Mouse (Mus musculus) heart, postnatal 10 days (tissue): ENCODE data around the gene Atp6v1c2. TPM values are rescaled to one million over a fixed set of nuclear protein-coding genes. Genes with fewer than 3 reads are reported as not detected.

Source experiments
- DNase-seq, 2 experiments: peaks; one replicate each; pipeline ENCODE4 v3.0.0; 2021
- intact Hi-C: fragments of 180-260 bp; cut with DNase I; formaldehyde crosslinking; loops from one replicate; pipeline ENCODE4 v1.15.1; 2025
- total RNA-seq, 2 experiments: library from RNA; stranded (reverse); gene quantifications; 2 replicates each; pipeline ENCODE4 v1.2.3; 2021

Gene Atp6v1c2
- total RNA-seq: not detected

- DNase-seq: no peak
- intact Hi-C loops: no loop called here
These were observed at the start of gene Atp6v1c2 for GRCm38 (mm10) chr12:17329259-17329658. TSS of gene Atp6v1c2 (minus strand) at chr12:17329359.

GRCm38 (mm10) chr12:17376521-17376920 lies 47.4 kb upstream of the Atp6v1c2 start:
- intact Hi-C loops: no loop called here
- DNase-seq: no peak

- intact Hi-C loops: no loop called here
These were observed 46.1 kb upstream of the Atp6v1c2 start for GRCm38 (mm10) chr12:17375243-17375642.

GRCm38 (mm10) chr12:17373470-17373975 lies 44.4 kb upstream of the Atp6v1c2 start:
- intact Hi-C loops: no loop called here
- DNase-seq: no peak

More at GRCm38 (mm10) chr12:17375243-17375642, 46.1 kb upstream of the Atp6v1c2 start:
- no peak for DNase-seq

GRCm38 (mm10) chr12:17372696-17373095 lies 43.5 kb upstream of the Atp6v1c2 start:
- no peak for DNase-seq
- intact Hi-C loops: no loop called here

GRCm38 (mm10) chr12:17371589-17372235 lies 42.6 kb upstream of the Atp6v1c2 start:
- peak in 1 of 2 experiments; percentile 19 for DNase-seq
- intact Hi-C loops: no loop called here

GRCm38 (mm10) chr12:17369551-17370325 lies 40.6 kb upstream of the Atp6v1c2 start:
- DNase-seq: no peak
- intact Hi-C loops: loop anchor here (5.0 to 10.0 kb wide), 3 partner anchors 73 to 438 kb away; no protein-coding TSS in a partner anchor

- intact Hi-C loops: loop anchor here (5.0 to 10.0 kb wide), 3 partner anchors 73 to 438 kb away; no protein-coding TSS in a partner anchor
- no peak for DNase-seq
These were observed 40.0 kb upstream of the Atp6v1c2 start for GRCm38 (mm10) chr12:17369111-17369510.

GRCm38 (mm10) chr12:17366981-17367380 lies 37.8 kb upstream of the Atp6v1c2 start:
- intact Hi-C loops: loop anchor here (2.0 to 10.0 kb wide), 5 partner anchors 75 to 440 kb away; no protein-coding TSS in a partner anchor
- peak; percentile 68 to 79 for DNase-seq

GRCm38 (mm10) chr12:17362316-17362715 lies 33.2 kb upstream of the Atp6v1c2 start:
- intact Hi-C loops: loop anchor here (10.0 kb wide), 1 partner anchor 322 kb away; no protein-coding TSS in a partner anchor
- DNase-seq: no peak

GRCm38 (mm10) chr12:17360650-17361049 lies 31.5 kb upstream of the Atp6v1c2 start:
- DNase-seq: no peak
- intact Hi-C loops: loop anchor here (10.0 kb wide), 1 partner anchor 324 kb away; no protein-coding TSS in a partner anchor

- intact Hi-C loops: loop anchor here (10.0 kb wide), 1 partner anchor 325 kb away; no protein-coding TSS in a partner anchor
- no peak for DNase-seq
These were observed 30.9 kb upstream of the Atp6v1c2 start for GRCm38 (mm10) chr12:17360104-17360503.

GRCm38 (mm10) chr12:17358981-17359380 lies 29.8 kb upstream of the Atp6v1c2 start:
- peak; percentile 26 to 46 for DNase-seq
- intact Hi-C loops: loop anchor here (10.0 kb wide), 1 partner anchor 324 kb away; no protein-coding TSS in a partner anchor

- no peak for DNase-seq
- intact Hi-C loops: loop anchor here (10.0 kb wide), 1 partner anchor 323 kb away; no protein-coding TSS in a partner anchor
These were observed 28.6 kb upstream of the Atp6v1c2 start for GRCm38 (mm10) chr12:17357795-17358194.

- intact Hi-C loops: loop anchor here (10.0 kb wide), 1 partner anchor 322 kb away; no protein-coding TSS in a partner anchor
- no peak for DNase-seq
These were observed 27.7 kb upstream of the Atp6v1c2 start for GRCm38 (mm10) chr12:17356853-17357252.

- intact Hi-C loops: loop anchor here (10.0 kb wide), 1 partner anchor 315 kb away; no protein-coding TSS in a partner anchor
- DNase-seq: no peak
These were observed 20.9 kb upstream of the Atp6v1c2 start for GRCm38 (mm10) chr12:17350106-17350505.

GRCm38 (mm10) chr12:17348048-17349036 lies 19.2 kb upstream of the Atp6v1c2 start, which contains the start of gene Nol10:
TSS of gene Nol10 (plus strand) at chr12:17348458.
- DNase-seq: peak; percentile 89 to 92
- intact Hi-C loops: loop anchor here (5.0 kb wide), 1 partner anchor 81 kb away; the partner anchor contains the start of gene Pdia6

GRCm38 (mm10) chr12:17347327-17348047 lies 18.3 kb upstream of the Atp6v1c2 start:
- intact Hi-C loops: loop anchor here (5.0 kb wide), 1 partner anchor 80 kb away; the partner anchor contains the start of gene Pdia6
- peak in 1 of 2 experiments; percentile 44 for DNase-seq
